Mouse (Mus musculus): ENCODE measurements around the gene Prkag3. TPM values are rescaled to one million over a fixed set of nuclear protein-coding genes. Genes with fewer than 3 reads are reported as not detected.

Prkag3 gene
- not detected for total RNA-seq (2021)
- long read RNA-seq, experiment 1, result 0 reads
- long read RNA-seq, experiment 2, result 0 reads

- peak; percentile 54 to 75 for DNase-seq (ENCODE audit: low spot score in 2 of 2)
- intact Hi-C loops (cut with DNase I), result no loop called here
Observed at GRCm38 (mm10) chr1:74748643-74749271, at the start of gene Prkag3. TSS of gene Prkag3 (minus strand) at chr1:74749221.

GRCm38 (mm10) chr1:74797459-74797858 is 48.4 kb upstream of the Prkag3 start:
- DNase-seq (ENCODE audit: low spot score in 2 of 2), result peak in 1 of 2 experiments; percentile 44
- intact Hi-C loops (cut with DNase I), result no loop called here

GRCm38 (mm10) chr1:74795145-74795529 is 46.1 kb upstream of the Prkag3 start:
- intact Hi-C loops (cut with DNase I), result no loop called here
- DNase-seq (ENCODE audit: low spot score in 2 of 2), result no peak

GRCm38 (mm10) chr1:74794487-74795144 is 45.6 kb upstream of the Prkag3 start:
- intact Hi-C loops (cut with DNase I), result no loop called here
- DNase-seq (ENCODE audit: low spot score in 2 of 2), result no peak

GRCm38 (mm10) chr1:74792831-74793660 is 44.0 kb upstream of the Prkag3 start:
- no peak for DNase-seq (ENCODE audit: low spot score in 2 of 2)
- intact Hi-C loops (cut with DNase I), result no loop called here

DNA sequence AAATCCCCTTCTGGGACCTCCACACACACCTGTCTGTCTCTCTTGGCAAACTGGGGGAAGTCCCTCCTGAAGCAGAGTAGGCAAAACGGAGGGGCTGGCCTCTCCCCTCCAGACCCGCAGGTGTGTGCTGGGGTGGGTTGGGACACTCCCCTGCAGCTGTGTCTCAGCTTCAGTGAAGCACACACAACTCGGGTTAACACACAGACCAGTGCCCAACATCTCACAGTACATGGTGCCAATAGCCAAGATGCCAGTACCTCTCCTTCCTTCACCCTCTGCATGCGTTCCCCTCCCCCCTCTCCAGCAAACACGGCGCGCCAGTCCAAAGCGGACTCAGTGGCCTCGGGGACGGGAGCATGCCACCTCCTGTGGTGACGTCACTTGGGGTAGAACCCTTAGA is 42.2 kb upstream of the Prkag3 start, which contains the start of gene Wnt10a:
Gene Wnt10a, plus strand, starts transcription at position 268 of the 400 bp plus-strand sequence.
- intact Hi-C loops (cut with DNase I), result no loop called here
- no peak for DNase-seq (ENCODE audit: low spot score in 2 of 2)

- no peak for DNase-seq (ENCODE audit: low spot score in 2 of 2)
- intact Hi-C loops (cut with DNase I), result no loop called here
Observed at GRCm38 (mm10) chr1:74790095-74790494, 41.1 kb upstream of the Prkag3 start.

- no peak for DNase-seq (ENCODE audit: low spot score in 2 of 2)
- intact Hi-C loops (cut with DNase I), result loop anchor here (2.0 kb wide), 1 partner anchor 20 kb away; no protein-coding TSS in a partner anchor
Observed at GRCm38 (mm10) chr1:74788603-74789176, 39.7 kb upstream of the Prkag3 start.

DNA sequence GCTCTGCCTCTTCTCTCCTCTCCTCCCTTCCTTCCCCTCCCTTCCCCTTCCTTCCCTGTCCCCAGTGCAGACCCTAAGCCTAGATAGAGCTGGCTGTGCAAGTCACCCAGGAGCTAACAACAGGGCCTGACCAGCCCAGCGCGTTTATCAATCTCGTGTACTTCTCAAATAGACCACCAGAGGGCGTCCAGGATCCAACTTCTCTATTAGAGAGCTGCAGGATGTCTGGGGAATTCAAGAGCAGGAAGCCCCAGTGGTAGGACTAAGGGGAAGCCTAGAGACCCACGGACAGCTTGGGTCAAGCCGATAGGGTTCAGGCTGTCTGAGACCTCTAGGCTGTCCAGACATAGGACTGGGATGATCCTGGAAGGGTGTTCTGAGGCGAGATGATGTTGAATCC is 38.8 kb upstream of the Prkag3 start:
- peak; percentile 90 to 93 for DNase-seq (ENCODE audit: low spot score in 2 of 2)
- intact Hi-C loops (cut with DNase I), result loop anchor here (2.0 kb wide), 1 partner anchor 21 kb away; no protein-coding TSS in a partner anchor

DNA sequence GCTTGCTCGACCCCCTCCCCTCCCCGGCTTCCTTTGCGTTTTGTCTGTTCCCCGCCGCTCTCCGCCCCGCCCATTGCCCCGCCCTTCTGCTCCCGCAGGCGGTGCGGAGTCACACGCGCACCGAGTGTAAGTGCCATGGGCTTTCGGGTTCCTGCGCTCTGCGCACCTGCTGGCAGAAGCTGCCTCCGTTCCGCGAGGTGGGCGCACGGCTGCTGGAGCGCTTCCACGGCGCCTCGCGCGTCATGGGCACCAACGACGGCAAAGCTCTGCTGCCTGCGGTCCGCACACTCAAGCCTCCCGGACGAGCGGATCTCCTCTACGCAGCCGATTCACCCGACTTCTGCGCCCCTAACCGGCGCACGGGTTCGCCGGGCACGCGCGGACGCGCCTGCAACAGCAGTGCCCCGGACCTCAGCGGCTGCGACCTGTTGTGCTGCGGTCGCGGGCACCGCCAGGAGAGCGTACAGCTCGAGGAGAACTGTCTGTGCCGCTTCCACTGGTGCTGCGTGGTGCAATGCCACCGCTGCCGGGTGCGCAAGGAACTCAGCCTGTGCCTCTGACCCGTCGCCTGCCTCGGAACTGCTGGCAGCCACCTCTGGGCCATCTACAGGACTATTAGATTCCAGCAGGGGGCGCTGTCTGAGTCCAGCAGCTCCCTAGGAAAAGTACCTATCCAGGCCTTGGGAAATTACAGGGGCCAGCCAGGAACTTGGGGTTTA is 35.2 kb upstream of the Prkag3 start:
- peak in 1 of 2 experiments; percentile 52 for DNase-seq (ENCODE audit: low spot score in 2 of 2)
- intact Hi-C loops (cut with DNase I), result no loop called here

DNA sequence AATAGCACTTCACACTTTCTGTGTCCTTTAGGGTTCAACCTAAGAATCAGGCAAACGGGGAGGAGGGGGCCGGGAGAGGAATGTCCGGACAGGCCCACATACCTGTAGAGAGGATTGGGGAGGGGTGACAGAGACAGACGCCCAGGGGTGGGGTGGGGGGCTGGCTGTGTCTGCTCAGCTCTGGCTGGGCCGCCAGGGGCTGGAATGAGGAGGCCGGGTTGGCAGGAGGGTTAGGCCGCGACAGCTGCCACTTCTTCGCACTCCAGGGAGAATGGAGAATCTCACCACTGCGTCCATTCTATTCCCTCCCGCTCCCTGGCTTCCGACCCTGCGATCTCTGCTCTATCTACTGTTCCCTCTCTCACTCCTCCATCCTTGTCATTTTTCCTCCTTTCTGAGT is 34.5 kb upstream of the Prkag3 start:
- DNase-seq (ENCODE audit: low spot score in 2 of 2), result no peak
- intact Hi-C loops (cut with DNase I), result no loop called here

- intact Hi-C loops (cut with DNase I), result no loop called here
- DNase-seq (ENCODE audit: low spot score in 2 of 2), result no peak
Observed at GRCm38 (mm10) chr1:74782045-74782444, 33.0 kb upstream of the Prkag3 start.

DNA sequence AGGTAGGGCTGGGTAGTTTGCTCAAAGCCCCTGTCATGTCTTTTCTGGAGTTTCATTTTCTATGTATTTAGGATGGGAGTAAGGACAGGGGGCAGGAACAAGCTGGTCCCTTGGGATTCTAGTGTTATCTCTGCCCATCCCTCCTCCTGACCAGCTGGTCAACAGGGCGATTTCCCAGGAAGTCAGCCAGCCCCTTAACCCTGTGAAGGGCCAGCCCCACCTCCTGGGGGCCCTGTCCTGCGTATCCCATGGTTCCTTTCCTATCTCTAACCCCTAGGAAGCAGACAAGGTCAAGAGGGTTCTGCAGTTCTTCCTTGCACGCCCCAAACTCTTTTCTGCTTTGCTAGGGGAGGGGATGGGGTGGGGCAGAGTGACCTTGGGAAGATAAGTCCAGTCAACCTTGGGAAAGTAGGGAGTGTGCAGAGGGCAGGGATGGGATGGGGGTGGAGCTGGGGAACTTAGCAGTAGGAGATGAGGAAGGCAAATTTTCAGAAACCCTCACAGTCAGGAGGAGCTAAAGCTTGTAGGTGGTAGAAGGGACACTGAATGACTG is 30.0 kb upstream of the Prkag3 start:
- intact Hi-C loops (cut with DNase I), result no loop called here
- no peak for DNase-seq (ENCODE audit: low spot score in 2 of 2)

DNA sequence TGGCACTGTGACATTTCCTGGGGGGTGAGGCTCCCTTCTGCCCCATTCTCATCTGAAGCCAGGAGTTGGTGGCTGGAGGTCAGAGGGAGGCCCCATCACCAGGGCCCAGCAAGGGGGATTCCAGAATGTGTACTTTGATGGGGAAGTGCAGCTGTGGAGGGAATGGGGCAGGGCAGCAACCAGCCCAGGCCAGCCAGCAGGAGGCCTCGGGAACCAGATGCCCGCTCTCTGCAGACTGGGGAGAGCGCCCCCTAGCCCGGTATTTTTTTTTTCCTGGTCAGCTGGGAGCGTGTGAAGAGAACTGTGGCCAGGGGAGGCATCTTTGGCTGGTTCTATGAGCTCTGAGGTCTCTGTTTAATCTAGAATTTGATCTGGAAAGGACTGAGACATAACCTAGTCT is 26.8 kb upstream of the Prkag3 start:
- intact Hi-C loops (cut with DNase I), result no loop called here
- no peak for DNase-seq (ENCODE audit: low spot score in 2 of 2)

DNA sequence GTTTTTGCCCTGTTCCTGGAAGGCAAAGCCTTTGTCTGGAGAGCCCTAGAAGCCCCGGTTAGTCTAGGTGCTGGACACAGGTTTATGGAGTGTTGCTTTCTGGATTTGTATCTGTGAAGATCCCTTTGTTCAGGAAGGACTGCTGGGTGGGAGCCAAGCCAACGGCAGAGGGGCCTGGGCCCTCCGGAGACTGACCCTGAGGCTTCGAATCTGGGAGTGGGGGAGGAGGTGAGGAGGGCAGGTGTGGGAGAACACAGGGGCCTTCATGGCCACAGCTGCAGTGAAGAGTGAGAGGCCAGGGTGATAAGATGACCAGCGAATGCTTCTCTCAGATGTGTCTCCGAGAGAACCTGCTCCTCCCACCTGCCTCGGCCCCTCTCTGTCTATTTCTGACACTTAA is 25.0 kb upstream of the Prkag3 start:
- DNase-seq (ENCODE audit: low spot score in 2 of 2), result no peak
- intact Hi-C loops (cut with DNase I), result no loop called here

DNA sequence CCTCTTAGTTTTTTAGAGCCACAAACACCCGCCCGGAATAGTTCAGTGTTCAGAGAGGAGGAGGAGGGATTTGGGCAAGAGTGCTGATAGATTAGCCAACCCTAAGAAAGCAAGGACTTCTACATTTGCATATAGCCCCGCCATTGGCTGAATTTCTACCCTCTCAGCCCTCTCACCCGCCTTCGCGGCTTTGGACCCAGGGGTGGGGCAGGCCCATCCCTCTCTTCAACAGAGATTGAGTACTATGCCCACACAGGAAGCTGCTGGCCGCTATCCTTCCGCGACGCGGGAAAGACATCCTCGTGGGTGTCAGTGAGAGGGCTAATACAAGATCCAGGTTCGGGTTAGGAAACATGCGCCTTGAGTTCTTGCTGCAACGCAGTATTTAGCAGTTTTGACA is 24.1 kb upstream of the Prkag3 start:
- intact Hi-C loops (cut with DNase I), result no loop called here
- peak; percentile 46 to 62 for DNase-seq (ENCODE audit: low spot score in 2 of 2)

- DNase-seq (ENCODE audit: low spot score in 2 of 2), result no peak
- intact Hi-C loops (cut with DNase I), result no loop called here
Observed at GRCm38 (mm10) chr1:74771931-74772620, 23.1 kb upstream of the Prkag3 start.

- DNase-seq (ENCODE audit: low spot score in 2 of 2), result no peak
- intact Hi-C loops (cut with DNase I), result no loop called here
Observed at GRCm38 (mm10) chr1:74771845-74771930, 22.7 kb upstream of the Prkag3 start, which contains the start of gene Wnt6. TSS of gene Wnt6 (plus strand) at chr1:74771892.

- DNase-seq (ENCODE audit: low spot score in 2 of 2), result no peak
Observed at GRCm38 (mm10) chr1:74771467-74771844, 22.4 kb upstream of the Prkag3 start.

More at GRCm38 (mm10) chr1:74771467-74771844, 22.4 kb upstream of the Prkag3 start:
- intact Hi-C loops (cut with DNase I), result no loop called here
